Mouse (Mus musculus) liver, adult 2 months (tissue): ENCODE data around the gene Sobp.

ENCODE experiments used
- CTCF ChIP-seq: fragments of 200-500 bp; IDR thresholded peaks from 2 replicates; pipeline ENCODE4 v1.5.1; 2011; ENCODE audit warnings: low read depth, low read length, control low read depth
- POLR2A ChIP-seq: fragments of 200-500 bp; IDR thresholded peaks from 2 replicates; pipeline ENCODE4 v1.6.1; 2011; ENCODE audit warnings: low read length, control low read depth; ENCODE audit not compliant: insufficient read depth; ENCODE audit errors: extremely low read depth

GRCm38 (mm10) chr10:43005031-43005430 lies 169.3 kb downstream of the Sobp start:
- no peak for TF ChIP-seq CTCF
- no peak for TF ChIP-seq POLR2A
